Mouse (Mus musculus) forebrain, postnatal 0 days (tissue): ENCODE measurements around the gene Mapk8ip2. TPM values are rescaled to one million over a fixed set of nuclear protein-coding genes. Genes with fewer than 3 reads are reported as not detected.

Source experiments
- ATAC-seq: fragments of 200-750 bp; cut with Nextera tagmentation; 2 replicates; pipeline ENCODE4 v1.8.0; 2017; ENCODE audit warnings: mild to moderate bottlenecking, moderate library complexity
- DNase-seq: peaks from one replicate; pipeline ENCODE4 v3.0.0-alpha.2; 2015
- H3K27ac ChIP-seq: fragments of 300-500 bp; sonication (generic); 2 replicates; pipeline ENCODE4 v1.5.1; 2014; ENCODE audit warnings: low read depth, mild to moderate bottlenecking, antibody characterized with exemption, low read length, moderate library complexity, mixed read lengths
- H3K27me3 ChIP-seq: fragments of 300-500 bp; sonication (generic); 2 replicates; pipeline ENCODE4 v1.6.1; 2014; ENCODE audit warnings: mild to moderate bottlenecking, low read length, mixed read lengths; ENCODE audit not compliant: insufficient read depth
- H3K36me3 ChIP-seq: fragments of 300-500 bp; sonication (generic); 2 replicates; pipeline ENCODE4 v1.6.1; 2014; ENCODE audit warnings: mild to moderate bottlenecking, moderate library complexity; ENCODE audit not compliant: insufficient read depth
- H3K4me1 ChIP-seq: fragments of 300-500 bp; sonication (generic); 2 replicates; pipeline ENCODE4 v1.6.1; 2014; ENCODE audit warnings: antibody characterized with exemption; ENCODE audit not compliant: insufficient read depth
- H3K4me2 ChIP-seq: fragments of 300-500 bp; sonication (generic); 2 replicates; pipeline ENCODE4 v1.6.1; 2014; ENCODE audit warnings: low read depth, mild to moderate bottlenecking, moderate library complexity
- H3K4me3 ChIP-seq: fragments of 300-500 bp; sonication (generic); 2 replicates; pipeline ENCODE4 v1.5.1; 2014; ENCODE audit warnings: low read depth, low read length, mixed read lengths
- H3K9ac ChIP-seq: fragments of 300-500 bp; sonication (generic); 2 replicates; pipeline ENCODE4 v1.6.1; 2014; ENCODE audit warnings: mild to moderate bottlenecking
- H3K9me3 ChIP-seq: fragments of 300-500 bp; sonication (generic); 2 replicates; pipeline ENCODE4 v1.6.1; 2016; ENCODE audit warnings: low read length
- CTCF ChIP-seq: sonication (generic); IDR thresholded peaks from 2 replicates; pipeline ENCODE4 v1.5.1; 2016; ENCODE audit warnings: antibody characterized with exemption, control low read depth, low read depth
- WGBS: fragments of 180-500 bp; shearing (Covaris S2); extraction: QIAGEN DNeasy Blood & Tissue Kit; methylation state at CpG from one replicate; pipeline ENCODE4 v1.1.7; 2014; 5-methylcytosine and 5-hydroxymethylcytosine counted together
- polyA plus RNA-seq: library from polyadenylated mRNA; unstranded; fragments of >200 nt; fragmentation: Nextera tagmentation; extraction: Ambion mirVana; gene quantifications from 2 replicates; pipeline ENCODE4 v1.2.1, GENCODE M21; 2015
- total RNA-seq: library from RNA; depleted of rRNA; stranded (reverse); fragments of >200 nt; gene quantifications from 2 replicates; pipeline ENCODE4 v1.2.3, GENCODE M21; 2014; rRNA removed

Gene Mapk8ip2
- total RNA-seq: 95.3 and 95.8 TPM in 2 replicates
- 57.8 and 70.9 TPM in 2 replicates for polyA plus RNA-seq

GRCm38 (mm10) chr15:89453865-89454478, at the start of gene Mapk8ip2:
Gene Mapk8ip2 (plus strand): TSS chr15:89453913.
- no peaks in the 10 kb centered on the region for H3K9me3 ChIP-seq
- H3K4me2 ChIP-seq: peak within 1 kb of the TSS; percentile 83
- peak; percentile 77 for DNase-seq
- TF ChIP-seq CTCF: no peak
- no peaks in the 10 kb centered on the region for H3K27me3 ChIP-seq
- peak within 1 kb of the TSS; percentile 87 for H3K4me3 ChIP-seq
- ATAC-seq: peak; percentile 86
- peaks cover 27% of the 10 kb centered on the region for H3K36me3 ChIP-seq
- H3K4me1 ChIP-seq: peaks cover 13% of the 10 kb centered on the region
- H3K9ac ChIP-seq: peak within 1 kb of the TSS; percentile 87
- WGBS: 3% methylated on average over 48 of the region's 53 CpGs
- H3K27ac ChIP-seq: peak within 1 kb of the TSS; percentile 88

DNA sequence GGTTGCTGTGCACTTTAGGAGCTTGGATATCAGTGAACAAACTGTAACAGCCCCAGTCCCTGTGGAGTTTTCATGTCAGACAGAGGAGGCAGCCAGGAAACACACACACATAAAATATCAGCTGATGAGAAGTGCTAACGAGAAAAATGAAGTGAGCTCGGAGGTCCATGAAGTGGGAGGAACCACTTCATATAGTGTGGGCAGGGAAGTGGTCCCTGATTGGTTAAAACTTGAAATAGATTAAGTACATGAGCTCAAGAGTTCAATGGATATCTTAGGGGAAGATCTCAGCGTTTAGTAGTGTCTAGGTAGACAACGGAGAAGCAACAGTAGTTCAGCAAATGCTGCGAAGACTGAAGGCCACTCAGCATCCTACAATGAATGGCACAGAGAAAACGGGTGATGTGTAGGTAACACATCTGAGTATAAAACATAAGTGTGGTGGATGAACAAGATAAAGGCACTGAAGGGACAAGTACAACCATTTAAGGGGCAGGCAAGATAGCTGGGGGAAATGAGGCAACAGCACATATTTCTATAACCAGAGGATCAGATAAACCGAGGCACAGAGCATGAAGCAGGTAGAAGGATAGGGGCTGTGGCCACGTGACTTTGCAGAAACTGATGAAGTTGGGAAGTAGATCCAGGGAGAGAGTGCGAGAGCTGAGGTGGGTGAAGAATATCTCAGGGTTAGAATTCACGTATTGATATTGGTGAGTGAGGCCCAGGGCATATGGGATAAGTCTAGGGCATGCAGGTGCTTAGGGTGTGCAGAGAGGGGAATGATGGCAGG, 48.7 kb upstream of the Mapk8ip2 start:
- TF ChIP-seq CTCF: no peak
- no peaks in the 10 kb centered on the region for H3K36me3 ChIP-seq
- no peaks in the 10 kb centered on the region for H3K4me1 ChIP-seq
- no peak overlapping the region for H3K9ac ChIP-seq
- ATAC-seq: no peak
- no peak overlapping the region for H3K4me3 ChIP-seq
- DNase-seq: no peak
- H3K9me3 ChIP-seq: peaks cover 5% of the 10 kb centered on the region; the same call in 1 of the 2 replicates
- 82% methylated on average over 10 of the region's 10 CpGs for WGBS
- H3K27ac ChIP-seq: no peak overlapping the region
- no peak overlapping the region for H3K4me2 ChIP-seq
- H3K27me3 ChIP-seq: no peaks in the 10 kb centered on the region

DNA sequence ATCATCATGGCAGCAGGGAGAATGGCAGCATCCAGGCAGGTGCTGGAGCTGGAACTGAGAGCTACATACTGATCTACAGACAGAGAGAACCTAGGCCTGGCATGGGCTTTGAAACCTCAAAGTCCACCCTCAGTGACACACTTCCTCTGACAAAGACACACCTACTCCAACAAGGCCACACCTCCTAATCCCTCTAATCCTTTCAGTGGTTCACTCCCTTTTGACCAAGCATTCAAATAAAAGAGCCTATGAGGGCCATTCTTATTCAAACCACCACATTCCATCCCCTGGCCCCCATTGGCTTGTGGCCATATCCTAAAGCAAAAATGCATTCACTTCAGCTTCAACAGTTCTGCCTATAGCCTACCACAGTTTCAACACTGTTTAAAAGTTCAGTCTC, 47.0 kb upstream of the Mapk8ip2 start:
- H3K4me3 ChIP-seq: no peak overlapping the region
- ATAC-seq (no peak), DNase-seq (no peak)
- H3K4me2 ChIP-seq: no peak overlapping the region
- no peak overlapping the region for H3K27ac ChIP-seq
- no peak for TF ChIP-seq CTCF
- H3K9ac ChIP-seq: no peak overlapping the region
- no peaks in the 10 kb centered on the region for H3K27me3 ChIP-seq
- no peaks in the 10 kb centered on the region for H3K36me3 ChIP-seq
- H3K9me3 ChIP-seq: peaks cover 5% of the 10 kb centered on the region; the same call in 1 of the 2 replicates
- H3K4me1 ChIP-seq: no peaks in the 10 kb centered on the region

DNA sequence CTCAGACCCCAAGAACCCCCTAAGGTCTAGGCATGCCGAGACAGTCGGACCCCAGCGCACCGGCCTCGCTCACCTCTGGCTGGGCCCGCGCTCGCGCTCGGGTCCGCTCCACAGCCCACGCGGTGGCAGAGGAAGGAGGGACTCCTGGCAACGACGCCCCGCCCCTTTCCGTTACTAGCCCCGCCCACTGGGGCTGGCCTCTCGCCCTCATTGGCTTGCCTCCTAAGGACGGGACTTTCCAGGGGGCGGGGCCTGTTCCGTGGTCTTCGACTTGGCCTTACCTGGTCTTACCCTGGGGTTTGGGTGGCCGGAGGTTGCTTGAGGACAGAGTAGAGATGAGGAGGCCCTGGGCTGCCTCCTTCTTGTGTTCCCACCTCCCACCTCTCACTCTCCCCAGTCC, 43.6 kb upstream of the Mapk8ip2 start, which contains the start of gene Syce3:
Syce3 (minus strand) TSS at position 386 of the 400 bp plus-strand sequence.
- no peak within 1 kb of the TSS for H3K27ac ChIP-seq
- no peak within 1 kb of the TSS for H3K4me2 ChIP-seq
- TF ChIP-seq CTCF: no peak
- H3K4me1 ChIP-seq: no peaks in the 10 kb centered on the region
- ATAC-seq (no peak), DNase-seq (no peak)
- H3K9ac ChIP-seq: no peak within 1 kb of the TSS
- peaks cover 5% of the 10 kb centered on the region; the same call in 1 of the 2 replicates for H3K9me3 ChIP-seq
- no peaks in the 10 kb centered on the region for H3K27me3 ChIP-seq
- H3K4me3 ChIP-seq: no peak within 1 kb of the TSS
- 92% methylated on average over 24 of the region's 24 CpGs for WGBS
- H3K36me3 ChIP-seq: no peaks in the 10 kb centered on the region

DNA sequence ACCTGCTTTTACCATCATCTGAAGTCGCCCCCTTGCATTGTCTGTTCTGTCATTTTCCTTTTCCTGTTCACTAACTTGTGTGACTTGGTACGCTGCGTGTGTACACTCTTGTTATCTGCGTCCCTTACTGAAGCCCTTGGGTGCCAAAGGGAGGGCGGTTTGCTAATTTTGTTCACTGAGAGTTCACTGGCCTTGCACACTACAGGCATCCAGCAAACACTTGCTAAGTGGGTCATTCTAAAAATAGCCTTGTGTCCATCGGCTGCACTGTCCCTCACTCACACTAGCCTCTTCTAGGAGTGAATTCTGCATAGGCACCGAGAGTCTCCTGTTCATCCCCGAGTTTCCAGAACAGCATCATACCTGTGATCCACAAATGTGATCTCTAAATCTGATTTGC, 38.4 kb upstream of the Mapk8ip2 start:
- Histone ChIP-seq H3K36me3 (peaks cover 11% of the 10 kb centered on the region; the same call in 1 of the 2 replicates), H3K9me3 (no peaks in the 10 kb centered on the region), H3K9ac (no peak overlapping the region), H3K4me1 (no peaks in the 10 kb centered on the region), H3K27ac (no peak overlapping the region), H3K4me3 (no peak overlapping the region), H3K27me3 (no peaks in the 10 kb centered on the region), H3K4me2 (no peak overlapping the region)
- WGBS: 89% methylated on average over 8 of the region's 8 CpGs
- no peak for TF ChIP-seq CTCF
- ATAC-seq (no peak), DNase-seq (no peak)

DNA sequence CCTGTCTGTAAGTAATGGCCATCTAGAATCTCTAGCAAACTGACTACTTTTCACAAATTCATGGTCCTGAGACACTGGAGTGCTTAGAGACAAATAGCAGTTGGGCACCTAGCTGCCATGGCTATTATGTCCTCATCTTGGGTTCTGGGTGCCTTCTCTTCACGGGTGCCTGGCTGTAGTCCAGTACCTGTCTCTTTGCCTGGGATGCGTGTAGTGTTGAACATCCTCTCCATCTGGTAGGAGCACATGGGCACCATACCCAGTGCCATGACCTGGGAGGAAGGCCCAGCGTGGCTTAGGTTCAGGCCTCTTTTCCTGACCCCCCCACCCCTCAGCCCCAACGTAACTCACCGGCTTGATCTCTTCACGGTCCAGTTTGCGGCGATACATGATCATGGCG, 31.8 kb upstream of the Mapk8ip2 start:
- no peak for TF ChIP-seq CTCF
- no peak overlapping the region for H3K4me2 ChIP-seq
- no peak overlapping the region for H3K4me3 ChIP-seq
- peaks cover 32% of the 10 kb centered on the region for H3K36me3 ChIP-seq
- no peaks in the 10 kb centered on the region for H3K27me3 ChIP-seq
- no peak for DNase-seq
- no peaks in the 10 kb centered on the region for H3K4me1 ChIP-seq
- H3K9me3 ChIP-seq: no peaks in the 10 kb centered on the region
- WGBS: 93% methylated on average over 9 of the region's 9 CpGs
- H3K9ac ChIP-seq: no peak overlapping the region
- no peak overlapping the region for H3K27ac ChIP-seq
- no peak for ATAC-seq

- ATAC-seq (no peak), DNase-seq (no peak)
- Histone ChIP-seq H3K4me1 (peaks cover 7% of the 10 kb centered on the region; the same call in 1 of the 2 replicates), H3K9me3 (no peaks in the 10 kb centered on the region), H3K36me3 (peaks cover 31% of the 10 kb centered on the region), H3K4me2 (no peak overlapping the region), H3K27me3 (no peaks in the 10 kb centered on the region), H3K9ac (no peak overlapping the region), H3K4me3 (no peak overlapping the region), H3K27ac (no peak overlapping the region)
- TF ChIP-seq CTCF: no peak
- 81% methylated on average over 8 of the region's 8 CpGs for WGBS
Measured at GRCm38 (mm10) chr15:89424621-89425020, 29.1 kb upstream of the Mapk8ip2 start.
